ENCODE assay signal across 1 mouse cellular context in genomic region chr10:127016488-127016887, GRCm38 (mm10).
A peak's percentile ranks its signal among the peaks of the same experiment; 100 is the strongest.
TF ChIP-seq lines count a peak whose summit lies in the region.

No protein-coding gene starts in this region.

TF ChIP-seq in CH12.LX, 34 proteins besides CTCF, POLR2A, EP300 and RAD21:
- peak; percentile 40 for TF ChIP-seq SMC3 (IDR thresholded peaks at IDR 0.05; ENCODE audit: low read depth, low read length)
- no peak for TF ChIP-seq MAZ (IDR thresholded peaks at IDR 0.05; ENCODE audit: low read depth, low read length)
